Mouse (Mus musculus) limb, embryonic 13.5 days (tissue): ENCODE data around the gene Klc3. TPM values are rescaled to one million over a fixed set of nuclear protein-coding genes. Genes with fewer than 3 reads are reported as not detected.

Experiments
- ATAC-seq: fragments of 200-750 bp; cut with Nextera tagmentation; 2 replicates; pipeline ENCODE4 v1.8.0; 2017; ENCODE audit warnings: low read depth, moderate number of reproducible peaks, moderate TSS enrichment; ENCODE audit not compliant: low FRiP score
- H3K27ac ChIP-seq: fragments of 300-500 bp; sonication (generic); 2 replicates; pipeline ENCODE4 v1.5.1; 2015; ENCODE audit warnings: inconsistent platforms, mild to moderate bottlenecking, moderate library complexity
- H3K27me3 ChIP-seq: fragments of 300-500 bp; sonication (generic); 2 replicates; pipeline ENCODE4 v1.6.1; 2015; ENCODE audit warnings: mild to moderate bottlenecking, inconsistent platforms
- H3K36me3 ChIP-seq: fragments of 300-500 bp; sonication (generic); 2 replicates; pipeline ENCODE4 v1.6.1; 2015; ENCODE audit warnings: inconsistent platforms, mild to moderate bottlenecking, moderate library complexity
- H3K4me1 ChIP-seq: fragments of 300-500 bp; sonication (generic); 2 replicates; pipeline ENCODE4 v1.6.1; 2015; ENCODE audit warnings: inconsistent platforms
- H3K4me2 ChIP-seq: fragments of 300-500 bp; sonication (generic); replicated peaks from 2 replicates; pipeline ENCODE4 v1.6.1; 2015; ENCODE audit warnings: inconsistent platforms, mild to moderate bottlenecking, moderate library complexity
- H3K4me3 ChIP-seq: fragments of 300-500 bp; sonication (generic); 2 replicates; pipeline ENCODE4 v1.5.1; 2015; ENCODE audit warnings: moderate library complexity, mild to moderate bottlenecking, inconsistent platforms
- H3K9ac ChIP-seq: fragments of 300-500 bp; sonication (generic); 2 replicates; pipeline ENCODE4 v1.6.1; 2015; ENCODE audit warnings: mild to moderate bottlenecking, inconsistent platforms
- H3K9me3 ChIP-seq: fragments of 300-500 bp; sonication (generic); 2 replicates; pipeline ENCODE4 v1.6.1; 2016; ENCODE audit warnings: inconsistent platforms
- WGBS: fragments of 180-500 bp; shearing (Covaris S2); methylation state at CpG from one replicate; pipeline ENCODE4 v1.1.7; 2015; 5-methylcytosine and 5-hydroxymethylcytosine counted together
- polyA plus RNA-seq: library from polyadenylated mRNA; unstranded; fragments of >200 nt; fragmentation: Nextera tagmentation; extraction: Ambion mirVana; gene quantifications from 2 replicates; pipeline ENCODE4 v1.2.1, GENCODE M21; 2015

Gene Klc3
- polyA plus RNA-seq, 1 experiment from 2014 or later = 8.3 TPM

DNA sequence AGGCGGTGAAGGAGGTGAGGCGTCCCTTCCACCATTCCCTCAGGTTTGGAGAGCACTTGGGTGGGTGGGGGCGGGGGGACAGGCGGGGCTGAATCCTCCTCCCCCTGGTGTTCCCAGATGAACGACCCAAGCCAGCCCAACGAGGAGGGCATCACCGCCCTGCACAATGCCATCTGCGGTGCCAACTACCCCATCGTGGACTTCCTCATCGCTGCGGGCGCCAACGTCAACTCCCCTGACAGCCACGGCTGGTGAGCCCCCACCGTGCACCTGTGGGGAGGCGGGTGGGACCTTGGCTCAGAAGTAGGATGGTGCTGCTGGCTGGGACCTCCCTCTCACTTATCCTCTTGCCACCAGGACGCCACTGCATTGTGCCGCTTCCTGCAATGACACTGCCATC is 28.5 kb downstream of the Klc3 start:
- Histone ChIP-seq H3K27ac (no peak overlapping the region), H3K9me3 (no peaks in the 10 kb centered on the region), H3K9ac (no peak overlapping the region), H3K4me1 (no peaks in the 10 kb centered on the region), H3K4me2 (no peak overlapping the region), H3K27me3 (no peaks in the 10 kb centered on the region), H3K36me3 (peaks cover 37% of the 10 kb centered on the region), H3K4me3 (no peak overlapping the region)
- ATAC-seq = no peak
- 73% methylated on average over 18 of the region's 18 CpGs for WGBS

DNA sequence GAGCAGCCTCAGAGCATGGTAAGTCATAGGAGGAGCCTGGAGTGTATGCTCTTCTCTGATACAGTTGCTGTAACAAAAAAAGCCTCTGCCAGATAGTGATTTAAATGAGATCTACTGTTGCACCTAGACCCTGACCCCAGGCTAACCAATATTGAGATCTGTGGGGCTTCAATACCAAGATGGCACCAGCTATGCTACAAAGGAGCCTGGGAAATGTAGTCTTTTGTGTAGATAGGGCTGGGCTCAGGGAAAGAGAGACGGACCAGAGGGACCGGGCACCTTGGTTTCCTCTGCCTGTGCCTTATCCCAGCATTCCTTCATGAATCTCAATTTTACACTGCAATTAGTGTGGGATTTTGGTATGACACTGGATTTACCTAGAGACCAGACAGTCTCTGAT is 30.5 kb downstream of the Klc3 start:
- H3K4me1 ChIP-seq = peaks cover 3% of the 10 kb centered on the region; the same call in 1 of the 2 replicates
- no peak overlapping the region for H3K9ac ChIP-seq
- H3K4me2 ChIP-seq = no peak overlapping the region
- H3K4me3 ChIP-seq = no peak overlapping the region
- peaks cover 37% of the 10 kb centered on the region for H3K36me3 ChIP-seq
- WGBS = 80% methylated on average over 2 of the region's 2 CpGs
- ATAC-seq = no peak
- peaks cover 14% of the 10 kb centered on the region for H3K27me3 ChIP-seq
- no peak overlapping the region for H3K27ac ChIP-seq
- H3K9me3 ChIP-seq = no peaks in the 10 kb centered on the region

DNA sequence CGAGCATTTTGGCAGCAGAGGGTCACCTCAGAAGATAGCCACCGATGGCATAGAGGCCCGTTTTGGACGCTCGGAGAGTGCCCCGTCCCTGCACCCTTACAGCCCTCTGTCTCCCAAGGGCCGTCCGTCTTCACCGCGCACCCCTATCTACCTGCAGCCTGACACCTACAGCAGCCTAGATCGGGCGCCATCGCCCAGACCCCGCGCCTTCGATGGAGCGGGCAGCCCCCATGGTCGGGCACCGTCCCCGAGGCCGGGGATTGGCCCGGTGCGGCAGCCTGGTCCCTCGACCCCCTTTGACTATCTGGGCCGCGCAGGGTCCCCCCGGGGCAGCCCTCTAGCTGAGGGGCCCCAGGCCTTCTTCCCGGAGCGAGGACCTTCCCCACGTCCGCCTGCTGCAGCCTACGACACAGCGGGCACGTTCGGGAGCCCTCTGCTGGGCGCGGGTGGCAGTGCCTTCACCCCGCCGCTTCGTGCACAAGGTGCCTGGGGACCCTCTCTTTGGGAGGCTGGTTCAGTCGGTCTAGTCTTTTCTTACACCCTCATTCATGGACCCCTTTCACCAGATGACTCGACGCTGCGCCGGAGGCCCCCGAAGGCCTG is 34.0 kb downstream of the Klc3 start:
- Histone ChIP-seq H3K27ac (no peak overlapping the region), H3K9ac (peak overlapping the region; percentile 62), H3K4me3 (peak overlapping the region; percentile 42), H3K4me2 (peak overlapping the region; percentile 81), H3K27me3 (peaks cover 15% of the 10 kb centered on the region), H3K4me1 (peaks cover 3% of the 10 kb centered on the region; the same call in 1 of the 2 replicates), H3K36me3 (peaks cover 12% of the 10 kb centered on the region; the same call in 1 of the 2 replicates), H3K9me3 (no peaks in the 10 kb centered on the region)
- 11% methylated on average over 46 of the region's 46 CpGs for WGBS
- ATAC-seq = peak; percentile 64

DNA sequence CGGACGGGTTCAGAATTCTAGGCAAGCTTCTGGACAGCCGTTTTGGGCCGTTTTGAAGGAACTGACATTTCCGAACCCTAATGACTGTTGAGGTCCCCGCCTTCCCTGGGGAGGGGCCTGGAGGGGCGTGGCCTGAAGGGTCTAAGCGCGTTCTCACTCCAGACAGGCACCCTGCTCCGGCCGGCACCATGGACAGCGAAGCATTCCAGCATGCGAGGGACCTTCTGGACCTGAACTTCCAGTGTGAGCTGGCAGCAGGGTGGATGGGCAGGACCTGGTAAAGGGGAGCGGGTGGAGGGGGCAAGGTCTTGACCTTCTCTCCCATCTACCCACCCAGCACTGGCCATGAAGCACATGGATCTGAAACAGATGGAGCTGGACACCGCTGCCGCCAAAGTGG is 35.5 kb downstream of the Klc3 start:
- H3K27me3 ChIP-seq = peaks cover 15% of the 10 kb centered on the region
- H3K36me3 ChIP-seq = peaks cover 4% of the 10 kb centered on the region; the same call in 1 of the 2 replicates
- 0 out of 2 replicates have a peak overlapping the region, but pooled peaks have one; percentile 6 for H3K27ac ChIP-seq
- ATAC-seq = no peak
- WGBS = 16% methylated on average over 16 of the region's 16 CpGs
- H3K9ac ChIP-seq = no peak overlapping the region
- H3K4me1 ChIP-seq = peaks cover 3% of the 10 kb centered on the region; the same call in 1 of the 2 replicates
- H3K9me3 ChIP-seq = no peaks in the 10 kb centered on the region
- H3K4me3 ChIP-seq = no peak overlapping the region
- H3K4me2 ChIP-seq = no peak overlapping the region

DNA sequence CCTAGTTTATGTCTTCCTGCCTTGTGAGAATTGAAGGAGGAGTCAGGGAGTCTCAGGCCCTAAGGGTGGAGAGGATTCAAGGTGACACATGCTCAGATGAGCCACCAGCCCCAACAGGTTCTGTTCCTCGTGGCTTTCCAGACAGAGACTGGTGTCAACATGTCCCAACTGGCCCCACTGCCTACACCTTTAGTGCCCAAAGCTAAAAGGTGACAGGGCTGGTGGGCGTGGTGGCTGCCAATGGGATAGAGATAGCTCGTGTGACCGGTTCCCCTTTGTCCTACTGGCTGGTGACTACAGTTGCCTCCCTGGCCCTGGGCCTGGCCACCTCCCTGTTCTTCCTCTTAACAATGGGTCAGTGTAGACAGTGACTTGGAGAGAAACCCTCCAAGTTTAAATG is 38.5 kb downstream of the Klc3 start:
- Histone ChIP-seq H3K27me3 (peaks cover 25% of the 10 kb centered on the region), H3K27ac (no peak overlapping the region), H3K4me2 (no peak overlapping the region), H3K4me3 (no peak overlapping the region), H3K36me3 (no peaks in the 10 kb centered on the region), H3K4me1 (peaks cover 24% of the 10 kb centered on the region), H3K9me3 (no peaks in the 10 kb centered on the region), H3K9ac (no peak overlapping the region)
- ATAC-seq = no peak
- WGBS = 80% methylated on average over 4 of the region's 4 CpGs

DNA sequence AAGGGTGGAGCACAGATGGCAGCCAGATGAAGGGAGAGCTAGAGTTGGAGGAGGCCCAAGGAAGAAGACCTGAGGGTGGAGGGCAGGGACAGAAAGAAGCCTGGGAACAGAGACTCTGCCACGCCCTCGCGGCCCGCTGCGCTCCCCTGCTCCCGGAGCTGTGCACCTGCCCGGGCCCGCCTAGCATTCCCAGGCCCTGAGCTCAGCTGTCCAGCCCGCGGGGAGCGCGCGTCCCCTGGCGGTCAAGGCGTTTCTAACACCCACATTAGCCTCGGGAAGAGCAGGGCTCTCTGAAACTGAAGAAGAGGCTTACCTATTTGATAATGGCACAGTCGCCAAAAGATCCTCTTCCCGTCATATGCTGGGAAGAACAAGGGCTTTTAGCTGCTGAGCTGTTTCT is 40.0 kb downstream of the Klc3 start:
- H3K27ac ChIP-seq = no peak overlapping the region

DNA sequence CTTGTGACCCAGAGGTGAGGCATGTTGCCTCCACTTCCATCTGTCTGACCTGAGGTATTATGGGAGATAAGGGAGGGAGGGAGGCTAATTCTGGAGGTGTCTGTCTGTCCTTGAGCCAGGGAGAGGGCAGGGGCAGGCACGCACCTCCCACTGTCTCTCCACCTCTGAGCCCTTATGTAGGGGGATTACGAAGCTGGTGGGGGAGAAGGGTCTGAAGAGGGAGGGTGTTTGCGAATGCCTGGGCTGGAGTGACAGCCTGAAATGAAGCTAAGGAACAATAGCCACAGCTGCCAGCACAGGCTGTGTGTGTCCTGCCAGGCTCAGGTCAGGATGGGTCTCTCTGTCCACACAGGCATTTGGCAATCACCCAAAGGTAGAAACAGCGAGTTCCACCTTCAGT is 41.6 kb downstream of the Klc3 start:
- Histone ChIP-seq H3K4me1 (peaks cover 35% of the 10 kb centered on the region), H3K9ac (peak overlapping the region; percentile 25; the same call in 1 of the 2 replicates), H3K36me3 (peaks cover 9% of the 10 kb centered on the region), H3K27ac (no peak overlapping the region), H3K4me3 (peak overlapping the region; percentile 71), H3K27me3 (peaks cover 10% of the 10 kb centered on the region), H3K9me3 (no peaks in the 10 kb centered on the region), H3K4me2 (peak overlapping the region; percentile 97)
- ATAC-seq = no peak
- 66% methylated on average over 4 of the region's 4 CpGs for WGBS

More for the DNA sequence above, 40.0 kb downstream of the Klc3 start:
- ATAC-seq = no peak
- H3K4me3 ChIP-seq = 0 out of 2 replicates have a peak overlapping the region, but pooled peaks have one; percentile 1
- H3K4me1 ChIP-seq = peaks cover 24% of the 10 kb centered on the region
- peak overlapping the region; percentile 9; the same call in 1 of the 2 replicates for H3K4me2 ChIP-seq
- H3K9me3 ChIP-seq = no peaks in the 10 kb centered on the region
- no peaks in the 10 kb centered on the region for H3K36me3 ChIP-seq
- H3K27me3 ChIP-seq = peaks cover 16% of the 10 kb centered on the region
- WGBS = 8% methylated on average over 18 of the region's 18 CpGs
- H3K9ac ChIP-seq = no peak overlapping the region

DNA sequence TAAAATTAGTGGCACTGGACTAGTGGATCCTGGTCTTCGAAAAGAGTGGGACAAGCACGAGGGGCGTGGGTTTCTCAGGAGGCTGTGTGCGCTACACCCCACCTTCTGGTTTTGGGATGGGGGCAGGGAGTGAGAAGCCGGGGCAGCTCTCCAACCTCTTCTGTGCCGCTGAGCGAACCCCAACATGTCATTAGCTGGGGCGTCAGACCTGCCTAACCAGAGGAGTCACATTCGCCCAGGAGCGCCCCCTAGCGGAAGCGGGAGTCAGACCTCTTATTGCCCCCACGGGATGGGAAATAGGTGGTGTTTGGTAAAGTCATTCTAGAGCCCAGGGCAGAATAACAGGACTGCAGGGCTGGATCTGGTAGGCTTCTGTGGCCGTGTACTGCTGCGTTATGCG is 42.2 kb downstream of the Klc3 start:
- peaks cover 10% of the 10 kb centered on the region for H3K27me3 ChIP-seq
- H3K4me2 ChIP-seq = peak overlapping the region; percentile 97
- no peak overlapping the region for H3K27ac ChIP-seq
- H3K9ac ChIP-seq = peak overlapping the region; percentile 65
- H3K36me3 ChIP-seq = peaks cover 14% of the 10 kb centered on the region
- H3K4me3 ChIP-seq = peak overlapping the region; percentile 71
- H3K9me3 ChIP-seq = no peaks in the 10 kb centered on the region
- peaks cover 35% of the 10 kb centered on the region for H3K4me1 ChIP-seq
- 9% methylated on average over 16 of the region's 16 CpGs for WGBS
- ATAC-seq = no peak

DNA sequence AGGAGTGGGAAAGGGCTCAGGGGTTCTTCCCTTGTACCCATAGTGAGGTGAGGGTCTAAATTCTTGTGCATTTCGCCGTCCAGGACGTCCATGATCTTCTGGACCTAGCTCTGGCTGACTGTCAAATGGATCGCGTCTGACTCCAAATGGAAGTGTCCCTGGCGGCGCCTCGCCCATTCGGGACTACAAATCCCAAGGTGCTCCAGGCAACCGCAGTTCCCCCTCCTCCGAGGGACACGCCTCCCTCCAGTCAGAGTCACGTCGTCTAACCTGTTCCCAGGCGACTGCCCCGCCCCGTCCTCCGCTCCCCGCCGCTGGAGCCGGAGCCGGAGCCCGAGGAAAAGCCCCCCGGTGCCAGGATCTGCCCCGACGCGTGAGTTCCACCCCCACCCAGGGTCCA is 43.0 kb downstream of the Klc3 start:
- H3K9me3 ChIP-seq = no peaks in the 10 kb centered on the region
- under 1% methylated on average over 27 of the region's 27 CpGs for WGBS
- peaks cover 10% of the 10 kb centered on the region for H3K27me3 ChIP-seq
- H3K27ac ChIP-seq = no peak overlapping the region
- peak; percentile 71 for ATAC-seq
- H3K4me3 ChIP-seq = peak overlapping the region; percentile 71
- peak overlapping the region; percentile 65 for H3K9ac ChIP-seq
- H3K36me3 ChIP-seq = peaks cover 20% of the 10 kb centered on the region
- peak overlapping the region; percentile 97 for H3K4me2 ChIP-seq
- H3K4me1 ChIP-seq = peaks cover 35% of the 10 kb centered on the region

DNA sequence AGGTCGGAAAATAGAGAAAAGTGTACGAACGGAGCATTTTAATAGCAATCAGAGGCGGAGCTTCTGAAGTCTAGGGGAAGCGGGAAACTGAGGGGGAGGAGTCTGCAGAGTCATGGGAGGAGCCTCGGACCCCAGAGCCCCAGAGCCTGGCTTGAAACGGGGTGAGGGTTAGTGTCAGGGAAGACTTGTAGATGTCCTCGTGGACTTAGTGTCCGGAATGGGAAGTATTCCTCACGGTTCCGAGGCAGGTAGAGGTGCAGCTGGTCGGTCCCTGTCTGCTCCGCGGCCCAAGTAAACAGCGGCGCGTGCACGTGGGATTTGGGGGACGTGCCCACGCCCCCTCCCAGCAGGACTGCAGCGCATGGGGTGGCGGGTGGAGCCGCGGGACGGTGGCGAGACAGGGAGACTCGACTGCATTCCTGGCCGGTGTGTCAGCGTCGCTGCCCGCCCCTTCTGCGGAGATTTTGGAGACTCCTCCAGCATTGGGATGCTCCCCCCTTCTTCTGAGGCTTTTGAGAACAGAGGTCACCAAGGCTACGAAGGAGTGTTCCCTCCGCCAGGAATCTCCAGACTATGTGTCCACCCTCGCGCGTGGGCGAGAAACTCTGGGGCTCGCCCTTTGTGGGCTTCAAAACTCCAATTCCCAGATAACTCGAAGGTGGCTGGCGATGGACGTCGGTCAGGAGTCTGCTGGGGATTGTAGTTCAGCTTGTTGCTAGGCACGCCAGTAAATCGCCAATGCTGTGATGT is 43.8 kb downstream of the Klc3 start:
- peak; percentile 67 for ATAC-seq
- Histone ChIP-seq H3K36me3 (peaks cover 27% of the 10 kb centered on the region), H3K4me3 (peak overlapping the region; percentile 71), H3K9ac (peak overlapping the region; percentile 74), H3K4me1 (peaks cover 35% of the 10 kb centered on the region), H3K27me3 (peaks cover 10% of the 10 kb centered on the region), H3K4me2 (peak overlapping the region; percentile 97), H3K9me3 (no peaks in the 10 kb centered on the region), H3K27ac (peak overlapping the region; percentile 52; the same call in 1 of the 2 replicates)
- under 1% methylated on average over 45 of the region's 45 CpGs for WGBS

DNA sequence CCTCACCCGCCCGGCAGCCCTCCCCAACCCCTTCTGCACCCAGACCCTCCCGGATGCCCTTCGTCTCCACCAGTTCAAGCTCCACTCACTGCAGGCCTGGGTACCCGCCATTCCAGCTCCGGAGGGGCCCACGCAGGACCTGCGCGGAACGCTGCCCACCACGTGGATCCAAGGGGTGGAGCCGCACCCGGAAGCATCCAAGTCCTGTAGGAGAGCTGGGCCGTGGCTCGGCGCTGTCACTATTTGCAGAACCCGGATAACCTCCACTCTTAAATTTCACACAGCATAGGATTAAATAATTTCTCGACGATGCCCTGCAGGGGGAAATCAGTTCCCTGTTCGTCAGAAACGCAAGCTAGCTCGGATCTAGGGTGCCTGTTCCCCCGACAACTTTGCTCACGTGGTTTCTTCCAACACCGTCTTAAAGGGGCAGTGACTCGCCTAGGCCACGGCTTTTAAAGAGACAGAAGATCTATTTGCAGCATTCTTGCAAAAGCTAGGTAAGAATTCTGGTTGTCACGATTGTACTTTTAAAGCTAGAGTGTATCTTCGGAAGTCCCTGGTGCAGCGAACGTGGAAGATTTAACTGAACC is 44.5 kb downstream of the Klc3 start, which contains the start of the genes Cd3eap and Ppp1r13l:
TSS of gene Cd3eap (minus strand) at position 185 of the 593 bp plus-strand sequence.
TSS of gene Ppp1r13l (plus strand) at position 451 of the 593 bp plus-strand sequence.
- Histone ChIP-seq H3K27ac (peak within 1 kb of the TSS; percentile 52; the same call in 1 of the 2 replicates), H3K4me2 (peak within 1 kb of the TSS; percentile 97), H3K36me3 (peaks cover 34% of the 10 kb centered on the region), H3K9me3 (no peaks in the 10 kb centered on the region), H3K9ac (peak within 1 kb of the TSS; percentile 74), H3K4me3 (peak within 1 kb of the TSS; percentile 71), H3K4me1 (peaks cover 35% of the 10 kb centered on the region), H3K27me3 (peaks cover 10% of the 10 kb centered on the region)
- peak; percentile 75 for ATAC-seq
- under 1% methylated on average over 31 of the region's 31 CpGs for WGBS

DNA sequence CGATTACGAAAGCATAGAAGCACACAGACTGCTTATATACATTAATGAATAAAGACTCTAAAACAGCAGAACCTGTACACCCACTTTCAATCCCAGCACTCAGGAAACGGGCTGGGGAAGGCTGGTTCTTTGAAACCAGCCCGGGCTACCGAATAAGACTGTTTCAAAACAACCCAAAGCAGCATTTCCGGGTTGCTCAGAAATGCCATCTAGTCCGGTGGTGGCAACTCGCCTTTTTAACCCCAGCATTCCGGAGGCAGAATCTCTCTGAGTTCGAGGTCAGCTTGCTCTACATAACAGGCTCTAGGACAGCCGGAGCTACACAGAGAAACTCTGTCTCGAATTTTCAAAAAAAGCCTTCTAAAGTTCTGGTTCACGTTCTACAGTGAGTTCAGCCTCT is 45.3 kb downstream of the Klc3 start:
- peaks cover 35% of the 10 kb centered on the region for H3K4me1 ChIP-seq
- peaks cover 40% of the 10 kb centered on the region for H3K36me3 ChIP-seq
- H3K9ac ChIP-seq = peak overlapping the region; percentile 74
- no peak overlapping the region for H3K27ac ChIP-seq
- 20% methylated on average over 13 of the region's 13 CpGs for WGBS
- peaks cover 10% of the 10 kb centered on the region for H3K27me3 ChIP-seq
- peak overlapping the region; percentile 97 for H3K4me2 ChIP-seq
- ATAC-seq = no peak
- no peaks in the 10 kb centered on the region for H3K9me3 ChIP-seq
- peak overlapping the region; percentile 71 for H3K4me3 ChIP-seq
